In genomic region chr16:84813852-84814251, GRCm38 (mm10) we compare ENCODE assay signal across 33 mouse cellular contexts. TPM values are rescaled to one million over a fixed set of nuclear protein-coding genes. Genes with fewer than 3 reads are reported as not detected.
DNase-seq lines count a peak whose midpoint lies in the region; ATAC-seq lines count a peak whose summit lies in the region.
"Had no signal": no experiment of that assay in that cellular context is flagged by ENCODE, and none has a peak within 500 bp of the region (broad histone marks: within the 10 kb centered on the region; RNA-seq: fewer than 3 reads in every experiment).

No protein-coding gene starts in this region.

- H3K9me3 ChIP-seq in midbrain, embryonic 11.5 days (ENCODE audit: control insufficient read depth, low read length) = no peaks in the 10 kb centered on the region
- no peaks in the 10 kb centered on the region for H3K9me3 ChIP-seq in midbrain, embryonic 13.5 days
- H3K9me3 ChIP-seq in kidney, embryonic 16.5 days (ENCODE audit: low read length) = no peaks in the 10 kb centered on the region
- H3K9me3 ChIP-seq in kidney, embryonic 14.5 days (ENCODE audit: control insufficient read depth, low read length) = no peaks in the 10 kb centered on the region
- H3K9me3 ChIP-seq: embryonic facial prominence, embryonic 10.5 days; embryonic facial prominence, embryonic 15.5 days; forebrain, embryonic 12.5 days; heart, embryonic 12.5 days; hindbrain, embryonic 15.5 days; kidney, embryonic 15.5 days had no signal

- no peak for ATAC-seq in midbrain, embryonic 11.5 days (ENCODE audit: low FRiP score)
- no peak for ATAC-seq in midbrain, embryonic 13.5 days
- no peak for ATAC-seq in kidney, embryonic 16.5 days (ENCODE audit: low FRiP score, low TSS enrichment)
- ATAC-seq in kidney, embryonic 14.5 days (ENCODE audit: low FRiP score, low TSS enrichment) = no peak
- ATAC-seq: forebrain, postnatal 0 days; inflammation-experienced regulatory T-cells, adult 6 months; Patski had no signal

- H3K9ac ChIP-seq in midbrain, embryonic 11.5 days (ENCODE audit: low read length) = no peak overlapping the region
- no peak overlapping the region for H3K9ac ChIP-seq in midbrain, embryonic 13.5 days (replicated peaks)
- no peak overlapping the region for H3K9ac ChIP-seq in kidney, embryonic 16.5 days (replicated peaks; ENCODE audit: low read length)
- no peak overlapping the region for H3K9ac ChIP-seq in kidney, embryonic 14.5 days (ENCODE audit: low read depth, low read length)
- H3K9ac ChIP-seq: embryonic facial prominence, embryonic 15.5 days; forebrain, embryonic 12.5 days; forebrain, postnatal 0 days; heart, embryonic 12.5 days; hindbrain, embryonic 15.5 days; kidney, embryonic 15.5 days had no signal

- H3K4me3 ChIP-seq in midbrain, embryonic 11.5 days (ENCODE audit: low read depth, low read length) = no peak overlapping the region
- H3K4me3 ChIP-seq in midbrain, embryonic 13.5 days (replicated peaks) = no peak overlapping the region
- H3K4me3 ChIP-seq in macrophage (ENCODE audit: inconsistent target) = peak overlapping the region; percentile 22; the same call in 1 of the 2 replicates
- no peak overlapping the region for H3K4me3 ChIP-seq in kidney, embryonic 16.5 days (ENCODE audit: low read length)
- H3K4me3 ChIP-seq in kidney, embryonic 14.5 days (ENCODE audit: low read length) = no peak overlapping the region
- H3K4me3 ChIP-seq: embryonic facial prominence, embryonic 10.5 days; embryonic facial prominence, embryonic 15.5 days; forebrain, embryonic 12.5 days; heart, embryonic 12.5 days; hindbrain, embryonic 15.5 days; kidney, embryonic 15.5 days; layer of hippocampus, adult 2 months had no signal

- H3K79me2 ChIP-seq in macrophage (ENCODE audit: inconsistent target) = no peaks in the 10 kb centered on the region

- H3K27me3 ChIP-seq in midbrain, embryonic 11.5 days (ENCODE audit: control insufficient read depth, insufficient read depth, low read length) = no peaks in the 10 kb centered on the region
- H3K27me3 ChIP-seq in midbrain, embryonic 13.5 days = no peaks in the 10 kb centered on the region
- no peaks in the 10 kb centered on the region for H3K27me3 ChIP-seq in kidney, embryonic 16.5 days (ENCODE audit: insufficient read depth, low read length)
- H3K27me3 ChIP-seq in kidney, embryonic 14.5 days (ENCODE audit: control insufficient read depth, insufficient read depth, low read length) = no peaks in the 10 kb centered on the region
- H3K27me3 ChIP-seq: embryonic facial prominence, embryonic 15.5 days; forebrain, embryonic 12.5 days; heart, embryonic 12.5 days; hindbrain, embryonic 15.5 days; kidney, embryonic 15.5 days; Patski had no signal

- peak; percentile 82 for DNase-seq in heart, adult 11 months
- no peak for DNase-seq in heart, adult 9 months (ENCODE audit: low spot score in 2 of 2)
- DNase-seq in midbrain, embryonic 11.5 days (ENCODE audit: low spot score, missing footprints) = peak; percentile 69
- DNase-seq in cerebellum, adult 9-11 months = no peak
- DNase-seq: adrenal gland, postnatal 10 days; cerebellum, adult 11-12 months; cerebellum, postnatal 10 days; forebrain, postnatal 0 days; gastrocnemius, postnatal 14 days; heart, adult 18-20 months; heart, postnatal 4 days; kidney, adult 11 months; kidney, postnatal 36 days; left cerebral cortex, postnatal 4 days; lung, adult 2 months; lung, postnatal 10 days; midbrain, embryonic 14.5 days; right cerebral cortex, postnatal 4 days had no signal

- WGBS in midbrain, embryonic 11.5 days = 91% methylated on average over 8 of the region's 8 CpGs
- 89% methylated on average over 8 of the region's 8 CpGs for WGBS in midbrain, embryonic 13.5 days
- 60% methylated on average over 8 of the region's 8 CpGs for WGBS in macrophage (ENCODE audit: missing documents)
- WGBS in kidney, embryonic 16.5 days = 78% methylated on average over 8 of the region's 8 CpGs
- WGBS in kidney, embryonic 14.5 days = 81% methylated on average over 8 of the region's 8 CpGs

- peaks cover 4% of the 10 kb centered on the region for H3K36me3 ChIP-seq in midbrain, embryonic 11.5 days (ENCODE audit: control insufficient read depth, insufficient read depth, low read length)
- H3K36me3 ChIP-seq in midbrain, embryonic 13.5 days = peaks cover 46% of the 10 kb centered on the region
- H3K36me3 ChIP-seq in macrophage (ENCODE audit: inconsistent target) = no peaks in the 10 kb centered on the region
- H3K36me3 ChIP-seq in kidney, embryonic 16.5 days (ENCODE audit: insufficient read depth, low read length) = no peaks in the 10 kb centered on the region
- no peaks in the 10 kb centered on the region for H3K36me3 ChIP-seq in kidney, embryonic 14.5 days (ENCODE audit: control insufficient read depth, insufficient read depth, low read length)
- H3K36me3 ChIP-seq: embryonic facial prominence, embryonic 10.5 days; embryonic facial prominence, embryonic 15.5 days; heart, embryonic 12.5 days; hindbrain, embryonic 15.5 days; kidney, embryonic 15.5 days had no signal

- no peak overlapping the region for H3K27ac ChIP-seq in midbrain, embryonic 11.5 days (ENCODE audit: low read depth, low read length)
- H3K27ac ChIP-seq in midbrain, embryonic 13.5 days = no peak overlapping the region
- H3K27ac ChIP-seq in macrophage = 0 out of 2 replicates have a peak overlapping the region, but pooled peaks have one; percentile 17
- H3K27ac ChIP-seq in kidney, embryonic 16.5 days (ENCODE audit: low read length) = no peak overlapping the region
- H3K27ac ChIP-seq in kidney, embryonic 14.5 days (ENCODE audit: low read depth, low read length) = no peak overlapping the region
- H3K27ac ChIP-seq: embryonic facial prominence, embryonic 10.5 days; embryonic facial prominence, embryonic 15.5 days; forebrain, embryonic 12.5 days; hindbrain, embryonic 15.5 days; kidney, embryonic 15.5 days; layer of hippocampus, adult 2 months had no signal

- no peak overlapping the region for H3K4me2 ChIP-seq in midbrain, embryonic 11.5 days
- H3K4me2 ChIP-seq in midbrain, embryonic 13.5 days (replicated peaks) = no peak overlapping the region
- no peak overlapping the region for H3K4me2 ChIP-seq in kidney, embryonic 16.5 days (replicated peaks; ENCODE audit: low read depth, low read length)
- no peak overlapping the region for H3K4me2 ChIP-seq in kidney, embryonic 14.5 days (replicated peaks; ENCODE audit: low read depth, low read length)
- H3K4me2 ChIP-seq: embryonic facial prominence, embryonic 15.5 days; forebrain, embryonic 12.5 days; heart, embryonic 12.5 days; hindbrain, embryonic 15.5 days; kidney, embryonic 15.5 days had no signal

- no peaks in the 10 kb centered on the region for H3K4me1 ChIP-seq in midbrain, embryonic 11.5 days (ENCODE audit: control insufficient read depth, insufficient read depth, low read length)
- H3K4me1 ChIP-seq in midbrain, embryonic 13.5 days (replicated peaks) = no peaks in the 10 kb centered on the region
- H3K4me1 ChIP-seq in kidney, embryonic 16.5 days (ENCODE audit: insufficient read depth, low read length) = no peaks in the 10 kb centered on the region
- H3K4me1 ChIP-seq in kidney, embryonic 14.5 days (ENCODE audit: control insufficient read depth, insufficient read depth, low read length) = no peaks in the 10 kb centered on the region
- H3K4me1 ChIP-seq: embryonic facial prominence, embryonic 10.5 days; embryonic facial prominence, embryonic 15.5 days; forebrain, embryonic 12.5 days; heart, embryonic 12.5 days; hindbrain, embryonic 15.5 days; kidney, embryonic 15.5 days had no signal

RNA-seq across cellular contexts. Expression of gene Gabpa, which starts 20.9 kb away (rescaled TPM):
- 41.2 and 45.1 TPM in 2 replicates for polyA plus RNA-seq in midbrain, embryonic 11.5 days (2014; fragmentation: Nextera tagmentation; extraction: Ambion mirVana)
- polyA plus RNA-seq in midbrain, embryonic 13.5 days (2015; fragmentation: Nextera tagmentation; extraction: Ambion mirVana) = 22.8 and 23.4 TPM in 2 replicates
- 10 to 100 TPM; 31.6 to 52.0 (median 41.1) TPM for total RNA-seq in macrophage (2018; cell fraction: chromatin; rRNA removed)
- total RNA-seq in macrophage (2018; cell fraction: cytosol; rRNA removed) = 10 to 100 TPM; 21.4 to 38.2 (median 29.9) TPM
- 10 to 100 TPM; 28.2 to 47.2 (median 32.5) TPM for total RNA-seq in macrophage (2018; cell fraction: nucleus; rRNA removed)
- polyA plus RNA-seq in macrophage (2018) = 22.2 to 35.4 TPM (median 23.2 TPM) in 3 replicates
- polyA plus RNA-seq in kidney, embryonic 16.5 days (2015; fragmentation: Nextera tagmentation; extraction: Ambion mirVana) = 39.1 and 39.3 TPM in 2 replicates
- 27.5 and 44.7 TPM in 2 replicates for polyA plus RNA-seq in kidney, embryonic 14.5 days (2014; fragmentation: Nextera tagmentation; extraction: Ambion mirVana)

RNA-seq across cellular contexts. Expression of gene Atp5j, which starts 21.6 kb away (rescaled TPM):
- 778 and 822 TPM in 2 replicates for polyA plus RNA-seq in midbrain, embryonic 11.5 days (2014; fragmentation: Nextera tagmentation; extraction: Ambion mirVana)
- polyA plus RNA-seq in midbrain, embryonic 13.5 days (2015; fragmentation: Nextera tagmentation; extraction: Ambion mirVana) = 827 and 861 TPM in 2 replicates
- 100 to 1,000 TPM in 8 of 26 experiments, 10 to 100 TPM in 18; 51.7 to 143 (median 87.4) TPM for total RNA-seq in macrophage (2018; cell fraction: chromatin; rRNA removed)
- 100 to 1,000 TPM; 175 to 247 (median 219) TPM for total RNA-seq in macrophage (2018; cell fraction: cytosol; rRNA removed)
- 100 to 1,000 TPM in 5 of 26 experiments, 10 to 100 TPM in 21; 39.9 to 109 (median 81.3) TPM for total RNA-seq in macrophage (2018; cell fraction: nucleus; rRNA removed)
- polyA plus RNA-seq in macrophage (2018) = 170 to 248 TPM (median 201 TPM) in 3 replicates
- polyA plus RNA-seq in kidney, embryonic 16.5 days (2015; fragmentation: Nextera tagmentation; extraction: Ambion mirVana) = 992 and 993 TPM in 2 replicates
- 989 and 1,322 TPM in 2 replicates for polyA plus RNA-seq in kidney, embryonic 14.5 days (2014; fragmentation: Nextera tagmentation; extraction: Ambion mirVana)

RNA-seq across cellular contexts. Expression of gene Jam2, which starts 39.9 kb away (rescaled TPM):
- polyA plus RNA-seq in midbrain, embryonic 11.5 days (2014; fragmentation: Nextera tagmentation; extraction: Ambion mirVana) = 95.1 and 102 TPM in 2 replicates
- 40.7 and 44.1 TPM in 2 replicates for polyA plus RNA-seq in midbrain, embryonic 13.5 days (2015; fragmentation: Nextera tagmentation; extraction: Ambion mirVana)
- total RNA-seq in macrophage (2018; cell fraction: chromatin; rRNA removed) = 1 to 10 TPM in 2 of 26 experiments, under 1 TPM in 7, not detected in 17; 0.21 to 1.1 (median 0.50) TPM
- total RNA-seq in macrophage (2018; cell fraction: cytosol; rRNA removed) = under 1 TPM in 19 of 26 experiments, not detected in 7; 0.04 to 0.66 (median 0.11) TPM
- 1 to 10 TPM in 2 of 26 experiments, under 1 TPM in 10, not detected in 14; 0.17 to 1.3 (median 0.41) TPM for total RNA-seq in macrophage (2018; cell fraction: nucleus; rRNA removed)
- polyA plus RNA-seq in macrophage (2018) = not detected in 3 replicates
- 4.5 and 5.2 TPM in 2 replicates for polyA plus RNA-seq in kidney, embryonic 16.5 days (2015; fragmentation: Nextera tagmentation; extraction: Ambion mirVana)
- polyA plus RNA-seq in kidney, embryonic 14.5 days (2014; fragmentation: Nextera tagmentation; extraction: Ambion mirVana) = 2.5 and 3.4 TPM in 2 replicates
- total RNA-seq: monocyte, adult 5-6 weeks; neutrophil, adult 5-6 weeks had no signal

Comparison
In these comparisons a context has a peak if more than half of its experiments do, and no peak if none do; other contexts are left out.
1. DNase-seq: peak in heart, adult 11 months (single experiment) and midbrain, embryonic 11.5 days (single experiment); none in heart, adult 9 months (0 of 2) and cerebellum, adult 9-11 months (single experiment).